Mouse (Mus musculus): ENCODE measurements around the gene Gm4881. TPM values are rescaled to one million over a fixed set of nuclear protein-coding genes. Genes with fewer than 3 reads are reported as not detected.

The Gm4881 gene
- total and polyA plus RNA-seq, 2 experiments = not detected

DNA sequence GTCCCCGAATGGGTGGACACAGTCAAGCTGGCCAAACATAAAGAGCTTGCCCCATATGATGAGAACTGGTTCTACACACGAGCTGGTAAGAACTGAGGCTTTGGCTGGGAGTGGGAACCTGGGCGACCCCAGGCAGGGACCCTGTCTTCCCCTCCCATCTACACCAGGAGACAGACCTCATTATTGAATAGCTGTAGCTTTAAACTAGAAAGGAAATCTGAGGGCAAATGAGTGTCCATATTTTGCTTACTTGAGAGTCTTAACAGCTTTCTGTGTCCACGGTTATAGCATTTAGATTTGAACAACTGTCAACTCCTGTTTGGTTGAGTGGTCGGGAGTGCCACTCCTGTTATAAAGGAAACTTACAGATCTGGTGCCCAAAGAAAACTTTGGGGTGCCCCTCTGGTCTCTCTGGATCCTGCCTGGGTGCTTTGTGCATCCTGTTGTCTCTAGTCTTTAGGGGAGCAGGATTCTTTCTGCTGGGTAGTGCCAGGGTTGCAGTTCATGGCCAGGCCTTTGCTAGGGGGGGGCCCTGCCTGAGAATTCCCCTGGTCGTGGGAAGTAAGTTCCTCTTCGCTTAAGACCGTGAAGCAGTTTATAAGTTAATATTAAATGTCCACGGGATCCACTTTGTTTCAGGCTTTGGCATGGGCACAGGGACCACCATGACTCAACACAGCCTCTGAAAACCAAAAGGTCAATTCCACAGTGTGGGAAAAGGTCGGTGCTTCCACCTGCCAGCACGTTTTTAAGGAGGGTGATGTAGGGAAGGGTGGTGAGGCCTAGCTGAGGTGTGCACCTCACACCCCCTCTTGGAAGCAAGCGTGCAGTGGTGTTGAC is 58.6 kb downstream of the Gm4881 start:
- peak overlapping the region; percentile 0; the same call in 1 of the 2 replicates for H3K27ac ChIP-seq (replicated peaks; ENCODE audit: insufficient read depth, low read depth, low read length)
- TF ChIP-seq POLR2A (IDR thresholded peaks at IDR 0.05; ENCODE audit: extremely low read depth, insufficient read depth, low read length) = no peak
- no peak for TF ChIP-seq CTCF (IDR thresholded peaks at IDR 0.05; ENCODE audit: low read depth, low read length)

DNA sequence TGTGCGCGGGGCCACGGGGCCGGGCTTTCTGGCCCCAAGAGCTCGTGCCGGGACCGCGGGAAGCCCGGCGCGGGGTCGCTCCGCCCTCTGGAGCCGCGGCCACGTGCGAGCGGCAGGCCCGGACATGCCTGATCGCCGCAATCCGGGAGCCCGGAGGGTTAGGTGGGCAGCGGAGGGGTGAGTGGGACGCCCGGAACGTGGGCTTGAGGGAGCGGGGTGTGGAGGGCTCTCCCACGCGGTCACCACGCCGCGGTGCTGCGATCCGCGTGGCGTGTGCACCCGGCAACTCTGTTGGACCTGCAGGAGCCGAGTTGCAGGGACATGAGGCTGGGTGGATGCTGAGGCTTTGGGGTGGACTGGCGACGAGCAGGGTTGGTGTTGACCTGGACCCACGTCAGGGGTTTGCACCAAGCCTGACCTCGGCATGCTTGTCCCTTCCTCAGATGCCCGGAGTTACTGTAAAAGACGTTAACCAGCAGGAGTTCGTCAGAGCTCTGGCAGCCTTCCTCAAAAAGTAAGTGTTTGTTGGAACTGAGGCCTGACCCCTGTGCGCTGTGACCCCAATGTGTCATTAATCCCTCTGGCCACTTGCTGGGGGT is 59.5 kb downstream of the Gm4881 start:
- Histone ChIP-seq H3K79me2 (ENCODE audit: control insufficient read depth, insufficient read depth, low read length) (peaks cover 9% of the 10 kb centered on the region; the same call in 1 of the 2 replicates), H3K9ac (ENCODE audit: low read depth, low read length) (peak overlapping the region; percentile 91), H3K36me3 (ENCODE audit: control insufficient read depth, insufficient read depth, low read length) (peaks cover 28% of the 10 kb centered on the region), H3K4me1 (ENCODE audit: control insufficient read depth, insufficient read depth, low read length) (peaks cover 13% of the 10 kb centered on the region), H3K27me3 (ENCODE audit: control insufficient read depth, insufficient read depth, low read length) (no peaks in the 10 kb centered on the region), H3K4me3 (ENCODE audit: insufficient read depth, low read depth, low read length) (peak overlapping the region; percentile 72), H3K27ac (replicated peaks; ENCODE audit: insufficient read depth, low read depth, low read length) (peak overlapping the region; percentile 72)
- WGBS = under 1% methylated on average over 47 of the region's 47 CpGs
- no peak for TF ChIP-seq POLR2A (IDR thresholded peaks at IDR 0.05; ENCODE audit: extremely low read depth, insufficient read depth, low read length)
- no peak for TF ChIP-seq CTCF (IDR thresholded peaks at IDR 0.05; ENCODE audit: low read depth, low read length)
- DNase-seq (ENCODE audit: extremely low read depth, low read depth, low spot score) = peak; percentile 30

More for the DNA sequence above, 58.6 kb downstream of the Gm4881 start:
- H3K9ac ChIP-seq (ENCODE audit: low read depth, low read length) = peak overlapping the region; percentile 58
- no peak for DNase-seq (ENCODE audit: extremely low read depth, low read depth, low spot score)
- WGBS = 10% methylated on average over 12 of the region's 12 CpGs
- peaks cover 32% of the 10 kb centered on the region for H3K36me3 ChIP-seq (ENCODE audit: control insufficient read depth, insufficient read depth, low read length)
- H3K27me3 ChIP-seq (ENCODE audit: control insufficient read depth, insufficient read depth, low read length) = no peaks in the 10 kb centered on the region
- H3K4me1 ChIP-seq (ENCODE audit: control insufficient read depth, insufficient read depth, low read length) = peaks cover 13% of the 10 kb centered on the region
- peaks cover 9% of the 10 kb centered on the region; the same call in 1 of the 2 replicates for H3K79me2 ChIP-seq (ENCODE audit: control insufficient read depth, insufficient read depth, low read length)
- H3K4me3 ChIP-seq (ENCODE audit: insufficient read depth, low read depth, low read length) = peak overlapping the region; percentile 8; the same call in 1 of the 2 replicates

DNA sequence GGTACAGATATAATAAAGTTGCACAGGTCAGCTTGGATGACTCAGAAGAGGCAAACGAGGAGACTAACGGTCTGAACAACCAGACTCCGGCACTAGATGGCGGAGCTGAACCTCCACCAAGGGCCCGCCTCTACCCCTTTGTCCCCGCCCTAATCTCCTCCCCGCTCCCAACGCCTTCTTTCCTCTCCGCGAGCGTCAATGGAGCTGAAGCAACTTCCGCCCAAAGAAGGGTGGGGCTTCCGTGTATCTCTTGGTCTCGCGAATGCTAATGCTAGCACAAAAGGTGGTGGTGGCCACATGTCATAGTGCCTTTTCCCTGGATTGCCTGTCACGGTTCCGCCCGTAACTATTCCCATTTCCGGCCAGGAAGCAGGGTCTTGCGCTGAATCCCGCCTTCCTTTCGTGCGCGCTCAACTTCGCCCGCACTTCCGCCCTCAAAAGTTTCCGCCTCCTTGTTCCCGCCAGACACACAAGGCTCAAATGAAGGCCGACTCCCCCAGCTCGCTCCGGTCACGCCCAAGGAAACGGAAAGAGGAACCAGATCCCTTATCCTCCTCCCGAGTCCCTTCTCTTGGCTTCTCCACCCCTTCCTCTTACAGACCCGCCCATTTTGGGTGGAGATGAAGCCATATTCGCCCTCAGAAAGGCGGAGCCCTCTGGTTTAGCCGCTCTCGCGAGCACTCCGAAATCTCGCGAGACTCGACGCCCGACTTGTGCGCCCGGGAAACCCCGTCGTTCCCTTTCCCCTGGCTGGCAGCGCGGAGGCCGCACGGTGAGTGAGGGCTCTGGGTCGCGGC is 60.2 kb downstream of the Gm4881 start, which contains the start of gene Rps19:
Rps19 (plus strand) TSS at position 476 of the 797 bp plus-strand sequence.
- Histone ChIP-seq H3K27ac (replicated peaks; ENCODE audit: insufficient read depth, low read depth, low read length) (peak within 1 kb of the TSS; percentile 75), H3K4me3 (ENCODE audit: insufficient read depth, low read depth, low read length) (peak within 1 kb of the TSS; percentile 72), H3K4me1 (ENCODE audit: control insufficient read depth, insufficient read depth, low read length) (peaks cover 13% of the 10 kb centered on the region), H3K36me3 (ENCODE audit: control insufficient read depth, insufficient read depth, low read length) (peaks cover 23% of the 10 kb centered on the region; the same call in 1 of the 2 replicates), H3K9ac (ENCODE audit: low read depth, low read length) (peak within 1 kb of the TSS; percentile 91), H3K27me3 (ENCODE audit: control insufficient read depth, insufficient read depth, low read length) (no peaks in the 10 kb centered on the region), H3K79me2 (ENCODE audit: control insufficient read depth, insufficient read depth, low read length) (peaks cover 9% of the 10 kb centered on the region; the same call in 1 of the 2 replicates)
- DNase-seq (ENCODE audit: extremely low read depth, low read depth, low spot score) = peak; percentile 99
- TF ChIP-seq POLR2A (IDR thresholded peaks at IDR 0.05; ENCODE audit: extremely low read depth, insufficient read depth, low read length) (peak; percentile 91), CTCF (IDR thresholded peaks at IDR 0.05; ENCODE audit: low read depth, low read length) (peak; percentile 76)
- WGBS = 1% methylated on average over 57 of the region's 57 CpGs

GRCm38 (mm10) chr7:24882416-24883199 is 61.7 kb downstream of the Gm4881 start:
- TF ChIP-seq CTCF (IDR thresholded peaks at IDR 0.05; ENCODE audit: low read depth, low read length) = no peak
- TF ChIP-seq POLR2A (IDR thresholded peaks at IDR 0.05; ENCODE audit: extremely low read depth, insufficient read depth, low read length) = no peak

GRCm38 (mm10) chr7:24879620-24880019 is 64.7 kb downstream of the Gm4881 start:
- H3K27me3 ChIP-seq (ENCODE audit: control insufficient read depth, insufficient read depth, low read length) = no peaks in the 10 kb centered on the region
- H3K9ac ChIP-seq (ENCODE audit: low read depth, low read length) = no peak overlapping the region
- no peak overlapping the region for H3K4me3 ChIP-seq (ENCODE audit: insufficient read depth, low read depth, low read length)
- H3K36me3 ChIP-seq (ENCODE audit: control insufficient read depth, insufficient read depth, low read length) = no peaks in the 10 kb centered on the region
- no peaks in the 10 kb centered on the region for H3K4me1 ChIP-seq (ENCODE audit: control insufficient read depth, insufficient read depth, low read length)
- H3K27ac ChIP-seq (replicated peaks; ENCODE audit: insufficient read depth, low read depth, low read length) = no peak overlapping the region
- WGBS = 81% methylated on average over 2 of the region's 2 CpGs
- peaks cover 1% of the 10 kb centered on the region; the same call in 1 of the 2 replicates for H3K79me2 ChIP-seq (ENCODE audit: control insufficient read depth, insufficient read depth, low read length)
- no peak for TF ChIP-seq CTCF (IDR thresholded peaks at IDR 0.05; ENCODE audit: low read depth, low read length)
- TF ChIP-seq POLR2A (IDR thresholded peaks at IDR 0.05; ENCODE audit: extremely low read depth, insufficient read depth, low read length) = no peak
- DNase-seq (ENCODE audit: extremely low read depth, low read depth, low spot score) = no peak

More at GRCm38 (mm10) chr7:24882416-24883199, 61.7 kb downstream of the Gm4881 start:
- H3K36me3 ChIP-seq (ENCODE audit: control insufficient read depth, insufficient read depth, low read length) = peaks cover 14% of the 10 kb centered on the region; the same call in 1 of the 2 replicates
- no peak for DNase-seq (ENCODE audit: extremely low read depth, low read depth, low spot score)
- no peak overlapping the region for H3K4me3 ChIP-seq (ENCODE audit: insufficient read depth, low read depth, low read length)
- 92% methylated on average over 9 of the region's 9 CpGs for WGBS
- no peak overlapping the region for H3K9ac ChIP-seq (ENCODE audit: low read depth, low read length)
- H3K27ac ChIP-seq (replicated peaks; ENCODE audit: insufficient read depth, low read depth, low read length) = no peak overlapping the region
- H3K27me3 ChIP-seq (ENCODE audit: control insufficient read depth, insufficient read depth, low read length) = no peaks in the 10 kb centered on the region
- peaks cover 9% of the 10 kb centered on the region; the same call in 1 of the 2 replicates for H3K79me2 ChIP-seq (ENCODE audit: control insufficient read depth, insufficient read depth, low read length)
- H3K4me1 ChIP-seq (ENCODE audit: control insufficient read depth, insufficient read depth, low read length) = peaks cover 13% of the 10 kb centered on the region

Measured in liver, adult 2 months (tissue).